Mouse (Mus musculus): ENCODE measurements around the gene Jazf1.

GRCm38 (mm10) chr6:52962600-52963429 is 105.6 kb downstream of the Jazf1 start:
- TF ChIP-seq CTCF (conservative IDR thresholded peaks at IDR 0.05; ENCODE audit: low read length) (no peak), NANOG (IDR thresholded peaks at IDR 0.05; ENCODE audit: borderline replicate concordance, low read length) (no peak)
